18 mouse cellular contexts compared by ENCODE assay signal in genomic region chr2:41005966-41006365, GRCm38 (mm10).
"Had no signal": no experiment of that assay in that cellular context is flagged by ENCODE, and none has a peak within 500 bp of the region (broad histone marks: within the 10 kb centered on the region; RNA-seq: fewer than 3 reads in every experiment).

No protein-coding gene starts in this region.

- H3K4me2 ChIP-seq: lung, embryonic 14.5 days; midbrain, embryonic 13.5 days; neural tube, embryonic 13.5 days; neural tube, embryonic 15.5 days had no signal

- H3K36me3 ChIP-seq: midbrain, embryonic 10.5 days; midbrain, embryonic 13.5 days; neural tube, embryonic 13.5 days; neural tube, embryonic 15.5 days had no signal

- H3K27ac ChIP-seq: midbrain, embryonic 10.5 days; midbrain, embryonic 13.5 days; neural tube, embryonic 13.5 days; neural tube, embryonic 15.5 days had no signal

- H3K9me3 ChIP-seq: midbrain, embryonic 10.5 days; midbrain, embryonic 13.5 days; neural tube, embryonic 13.5 days; neural tube, embryonic 15.5 days had no signal

- H3K4me3 ChIP-seq: midbrain, embryonic 10.5 days; midbrain, embryonic 13.5 days; myocyte; neural tube, embryonic 13.5 days; neural tube, embryonic 15.5 days had no signal

- H3K4me1 ChIP-seq: midbrain, embryonic 10.5 days; midbrain, embryonic 13.5 days; neural tube, embryonic 13.5 days; neural tube, embryonic 15.5 days had no signal

- DNase-seq: lung, adult 18-20 months; lung, embryonic 14.5 days; lung, postnatal 10 days; lung, postnatal 4 days; retina, postnatal 1 day; right cerebral cortex, adult 18-20 months; right cerebral cortex, postnatal 25 days; right cerebral cortex, postnatal 4 days; spleen, adult 18-20 months; thymus, adult 18-20 months; thymus, postnatal 14 days; thymus, postnatal 36 days had no signal

- H3K9ac ChIP-seq: lung, embryonic 14.5 days; midbrain, embryonic 13.5 days; neural tube, embryonic 13.5 days; neural tube, embryonic 15.5 days had no signal

- H3K27me3 ChIP-seq: midbrain, embryonic 13.5 days; neural tube, embryonic 13.5 days; neural tube, embryonic 15.5 days had no signal

- ATAC-seq: midbrain, embryonic 13.5 days; midbrain, embryonic 16.5 days had no signal
